Mouse (Mus musculus): ENCODE results near the gene Zbtb46. TPM values are rescaled to one million over a fixed set of nuclear protein-coding genes. Genes with fewer than 3 reads are reported as not detected.

The Zbtb46 gene
- polyA plus RNA-seq, 1 experiment from 2014 or later: 22.0 TPM

- no peaks in the 10 kb centered on the region for H3K27me3 ChIP-seq
- no peak overlapping the region for H3K4me2 ChIP-seq
- H3K27ac ChIP-seq (replicated peaks): no peak overlapping the region
- H3K4me3 ChIP-seq: no peak overlapping the region
- H3K9ac ChIP-seq: no peak overlapping the region
- WGBS: 79% methylated on average over 4 of the region's 4 CpGs
- no peaks in the 10 kb centered on the region for H3K4me1 ChIP-seq (replicated peaks)
- ATAC-seq (ENCODE audit: low read depth): no peak
- H3K9me3 ChIP-seq: no peaks in the 10 kb centered on the region
- peaks cover 23% of the 10 kb centered on the region for H3K36me3 ChIP-seq
These were observed 38.2 kb downstream of the Zbtb46 start for GRCm38 (mm10) chr2:181420903-181421638.

- Histone ChIP-seq H3K4me1 (replicated peaks) (no peaks in the 10 kb centered on the region), H3K36me3 (peaks cover 23% of the 10 kb centered on the region), H3K9me3 (no peaks in the 10 kb centered on the region), H3K27ac (replicated peaks) (no peak overlapping the region), H3K27me3 (no peaks in the 10 kb centered on the region), H3K4me3 (no peak overlapping the region), H3K9ac (no peak overlapping the region), H3K4me2 (no peak overlapping the region)
- 84% methylated on average over 4 of the region's 4 CpGs for WGBS
- no peak for ATAC-seq (ENCODE audit: low read depth)
These were observed 38.8 kb downstream of the Zbtb46 start for GRCm38 (mm10) chr2:181420426-181420825.

- peaks cover 23% of the 10 kb centered on the region for H3K36me3 ChIP-seq
- no peak overlapping the region for H3K4me2 ChIP-seq
- H3K9ac ChIP-seq: no peak overlapping the region
- no peaks in the 10 kb centered on the region for H3K4me1 ChIP-seq (replicated peaks)
- 85% methylated on average over 7 of the region's 7 CpGs for WGBS
- H3K27ac ChIP-seq (replicated peaks): no peak overlapping the region
- H3K9me3 ChIP-seq: no peaks in the 10 kb centered on the region
- no peak for ATAC-seq (ENCODE audit: low read depth)
- H3K27me3 ChIP-seq: no peaks in the 10 kb centered on the region
- no peak overlapping the region for H3K4me3 ChIP-seq
These were observed 39.9 kb downstream of the Zbtb46 start for GRCm38 (mm10) chr2:181419359-181419758.

- ATAC-seq (ENCODE audit: low read depth): no peak
- Histone ChIP-seq H3K4me2 (no peak overlapping the region), H3K4me1 (replicated peaks) (no peaks in the 10 kb centered on the region; the same call in 1 of the 2 replicates), H3K4me3 (no peak overlapping the region), H3K36me3 (no peaks in the 10 kb centered on the region), H3K27me3 (no peaks in the 10 kb centered on the region), H3K27ac (replicated peaks) (no peak overlapping the region), H3K9me3 (no peaks in the 10 kb centered on the region), H3K9ac (no peak overlapping the region)
- 56% methylated on average over 3 of the region's 3 CpGs for WGBS
These were observed 43.3 kb downstream of the Zbtb46 start for GRCm38 (mm10) chr2:181415945-181416344.

GRCm38 (mm10) chr2:181413141-181413540 is 46.1 kb downstream of the Zbtb46 start:
- no peaks in the 10 kb centered on the region for H3K9me3 ChIP-seq
- WGBS: 35% methylated on average over 2 of the region's 2 CpGs
- H3K36me3 ChIP-seq: no peaks in the 10 kb centered on the region
- H3K9ac ChIP-seq: no peak overlapping the region
- no peak overlapping the region for H3K4me3 ChIP-seq
- no peak overlapping the region for H3K4me2 ChIP-seq
- no peaks in the 10 kb centered on the region for H3K27me3 ChIP-seq
- ATAC-seq (ENCODE audit: low read depth): no peak
- no peaks in the 10 kb centered on the region; the same call in 1 of the 2 replicates for H3K4me1 ChIP-seq (replicated peaks)
- no peak overlapping the region for H3K27ac ChIP-seq (replicated peaks)

GRCm38 (mm10) chr2:181410760-181411473 is 48.3 kb downstream of the Zbtb46 start:
- Histone ChIP-seq H3K27ac (replicated peaks) (peak overlapping the region; percentile 75), H3K9ac (peak overlapping the region; percentile 18; the same call in 1 of the 2 replicates), H3K36me3 (no peaks in the 10 kb centered on the region), H3K9me3 (no peaks in the 10 kb centered on the region), H3K4me1 (replicated peaks) (no peaks in the 10 kb centered on the region; the same call in 1 of the 2 replicates), H3K27me3 (no peaks in the 10 kb centered on the region), H3K4me3 (no peak overlapping the region), H3K4me2 (no peak overlapping the region)
- WGBS: 39% methylated on average over 4 of the region's 4 CpGs
- peak; percentile 83 for ATAC-seq (ENCODE audit: low read depth)

- Histone ChIP-seq H3K4me3 (no peak overlapping the region), H3K9ac (no peak overlapping the region), H3K4me2 (no peak overlapping the region), H3K4me1 (replicated peaks) (no peaks in the 10 kb centered on the region; the same call in 1 of the 2 replicates), H3K36me3 (0 out of 2 replicates have a peak, but pooled peaks cover 2% of the 10 kb centered on the region), H3K27me3 (no peaks in the 10 kb centered on the region), H3K9me3 (no peaks in the 10 kb centered on the region), H3K27ac (replicated peaks) (no peak overlapping the region)
- no peak for ATAC-seq (ENCODE audit: low read depth)
- 86% methylated on average over 7 of the region's 7 CpGs for WGBS
These were observed 49.6 kb downstream of the Zbtb46 start for GRCm38 (mm10) chr2:181409643-181410042.

GRCm38 (mm10) chr2:181403722-181404121 is 55.5 kb downstream of the Zbtb46 start:
- 85% methylated on average over 3 of the region's 3 CpGs for WGBS
- no peak for ATAC-seq (ENCODE audit: low read depth)
- H3K27me3 ChIP-seq: no peaks in the 10 kb centered on the region

GRCm38 (mm10) chr2:181401497-181401896 is 57.7 kb downstream of the Zbtb46 start:
- WGBS: 13% methylated on average over 1 of the region's 1 CpGs

More at GRCm38 (mm10) chr2:181403722-181404121, 55.5 kb downstream of the Zbtb46 start:
- no peak overlapping the region for H3K4me3 ChIP-seq
- H3K36me3 ChIP-seq: 0 out of 2 replicates have a peak, but pooled peaks cover 6% of the 10 kb centered on the region
- no peaks in the 10 kb centered on the region for H3K9me3 ChIP-seq
- no peak overlapping the region for H3K4me2 ChIP-seq
- H3K9ac ChIP-seq: no peak overlapping the region
- no peak overlapping the region for H3K27ac ChIP-seq (replicated peaks)
- H3K4me1 ChIP-seq (replicated peaks): no peaks in the 10 kb centered on the region

GRCm38 (mm10) chr2:181397207-181397761 is 61.9 kb downstream of the Zbtb46 start:
- H3K4me2 ChIP-seq: no peak overlapping the region
- no peaks in the 10 kb centered on the region for H3K27me3 ChIP-seq
- no peak overlapping the region for H3K9ac ChIP-seq
- no peak overlapping the region; the same call in 1 of the 2 replicates for H3K27ac ChIP-seq (replicated peaks)
- 61% methylated on average over 5 of the region's 5 CpGs for WGBS
- H3K36me3 ChIP-seq: peaks cover 17% of the 10 kb centered on the region
- no peak for ATAC-seq (ENCODE audit: low read depth)
- no peak overlapping the region for H3K4me3 ChIP-seq
- H3K9me3 ChIP-seq: no peaks in the 10 kb centered on the region
- H3K4me1 ChIP-seq (replicated peaks): peaks cover 8% of the 10 kb centered on the region; the same call in 1 of the 2 replicates

More at GRCm38 (mm10) chr2:181401497-181401896, 57.7 kb downstream of the Zbtb46 start:
- H3K27me3 ChIP-seq: no peaks in the 10 kb centered on the region
- H3K4me3 ChIP-seq: no peak overlapping the region
- H3K36me3 ChIP-seq: 0 out of 2 replicates have a peak, but pooled peaks cover 6% of the 10 kb centered on the region
- no peak for ATAC-seq (ENCODE audit: low read depth)
- H3K4me1 ChIP-seq (replicated peaks): peaks cover 8% of the 10 kb centered on the region; the same call in 1 of the 2 replicates
- H3K9ac ChIP-seq: no peak overlapping the region
- H3K27ac ChIP-seq (replicated peaks): no peak overlapping the region
- H3K9me3 ChIP-seq: no peaks in the 10 kb centered on the region
- no peak overlapping the region for H3K4me2 ChIP-seq

- Histone ChIP-seq H3K27me3 (no peaks in the 10 kb centered on the region), H3K9me3 (no peaks in the 10 kb centered on the region), H3K36me3 (peaks cover 37% of the 10 kb centered on the region), H3K9ac (no peak overlapping the region), H3K27ac (replicated peaks) (no peak overlapping the region), H3K4me3 (no peak overlapping the region), H3K4me1 (replicated peaks) (peaks cover 8% of the 10 kb centered on the region; the same call in 1 of the 2 replicates), H3K4me2 (no peak overlapping the region)
- 98% methylated on average over 3 of the region's 3 CpGs for WGBS
- no peak for ATAC-seq (ENCODE audit: low read depth)
These were observed 65.1 kb downstream of the Zbtb46 start for GRCm38 (mm10) chr2:181394086-181394485.
